Mouse (Mus musculus) kidney, postnatal 0 days (tissue): ENCODE results near the gene Nup210l. TPM values are rescaled to one million over a fixed set of nuclear protein-coding genes. Genes with fewer than 3 reads are reported as not detected.

Source experiments
- ATAC-seq: fragments of 200-750 bp; cut with Nextera tagmentation; replicated peaks from 2 replicates; pipeline ENCODE4 v1.8.0; 2017; ENCODE audit warnings: low read depth, moderate number of reproducible peaks, moderate TSS enrichment, moderate library complexity; ENCODE audit not compliant: low FRiP score
- DNase-seq: peaks from one replicate; pipeline ENCODE4 v3.0.0-alpha.2; 2016; ENCODE audit warnings: low spot score
- H3K27ac ChIP-seq: fragments of 300-500 bp; sonication (generic); 2 replicates; pipeline ENCODE4 v1.5.1; 2014; ENCODE audit warnings: mild to moderate bottlenecking
- H3K27me3 ChIP-seq: fragments of 300-500 bp; sonication (generic); 2 replicates; pipeline ENCODE4 v1.6.1; 2014; ENCODE audit warnings: low read length, mixed read lengths; ENCODE audit not compliant: insufficient read depth
- H3K36me3 ChIP-seq: fragments of 300-500 bp; sonication (generic); 2 replicates; pipeline ENCODE4 v1.6.1; 2014; ENCODE audit warnings: low read length, mixed read lengths; ENCODE audit not compliant: insufficient read depth
- H3K4me1 ChIP-seq: fragments of 300-500 bp; sonication (generic); replicated peaks from 2 replicates; pipeline ENCODE4 v1.6.1; 2014; ENCODE audit warnings: antibody characterized with exemption, low read length, mixed read lengths; ENCODE audit not compliant: insufficient read depth
- H3K4me2 ChIP-seq: fragments of 300-500 bp; sonication (generic); 2 replicates; pipeline ENCODE4 v1.6.1; 2014; ENCODE audit warnings: mild to moderate bottlenecking, low read length, moderate library complexity, mixed read lengths
- H3K4me3 ChIP-seq: fragments of 300-500 bp; sonication (generic); replicated peaks from 2 replicates; pipeline ENCODE4 v1.5.1; 2014; ENCODE audit warnings: low read depth, low read length
- H3K9ac ChIP-seq: fragments of 300-500 bp; sonication (generic); 2 replicates; pipeline ENCODE4 v1.6.1; 2014; ENCODE audit warnings: low read depth, low read length
- H3K9me3 ChIP-seq: fragments of 300-500 bp; sonication (generic); replicated peaks from 2 replicates; pipeline ENCODE4 v1.6.1; 2016; ENCODE audit warnings: low read length, inconsistent platforms, mixed read lengths
- CTCF ChIP-seq: IDR thresholded peaks from 2 replicates; pipeline ENCODE4 v1.5.1; 2016; ENCODE audit warnings: antibody characterized with exemption, low read depth, mild to moderate bottlenecking, moderate library complexity
- WGBS: fragments of 180-500 bp; shearing (Covaris S2); extraction: QIAGEN DNeasy Blood & Tissue Kit; methylation state at CpG from one replicate; pipeline ENCODE4 v1.1.7; 2014; 5-methylcytosine and 5-hydroxymethylcytosine counted together
- polyA plus RNA-seq: library from polyadenylated mRNA; unstranded; fragments of >200 nt; fragmentation: Nextera tagmentation; extraction: Ambion mirVana; gene quantifications from 2 replicates; pipeline ENCODE4 v1.2.1, GENCODE M21; 2015

Gene Nup210l
- polyA plus RNA-seq, 1 experiment from 2014 or later: 0.12 TPM

- no peak for DNase-seq
- WGBS: 86% methylated on average over 10 of the region's 10 CpGs
- H3K9me3 ChIP-seq: no peaks in the 10 kb centered on the region
- TF ChIP-seq CTCF: no peak
- no peak for ATAC-seq
- no peak overlapping the region for H3K4me3 ChIP-seq
- H3K4me1 ChIP-seq: no peaks in the 10 kb centered on the region
- H3K27me3 ChIP-seq: no peaks in the 10 kb centered on the region
- no peak overlapping the region for H3K27ac ChIP-seq
- no peak overlapping the region for H3K9ac ChIP-seq
- H3K36me3 ChIP-seq: 0 out of 2 replicates have a peak, but pooled peaks cover 2% of the 10 kb centered on the region
- no peak overlapping the region for H3K4me2 ChIP-seq
Observed at GRCm38 (mm10) chr3:90241669-90242358, 137.9 kb downstream of the Nup210l start.

GRCm38 (mm10) chr3:90242984-90243775 lies 139.2 kb downstream of the Nup210l start, which contains the start of gene Creb3l4:
Gene Creb3l4 (minus strand): TSS chr3:90243512.
- H3K9me3 ChIP-seq: no peaks in the 10 kb centered on the region
- H3K4me1 ChIP-seq: 0 out of 2 replicates have a peak, but pooled peaks cover 4% of the 10 kb centered on the region
- TF ChIP-seq CTCF: 0 out of 2 replicates have a peak, but pooled peaks have one; percentile 2
- WGBS: 5% methylated on average over 19 of the region's 19 CpGs
- H3K4me2 ChIP-seq: peak within 1 kb of the TSS; percentile 66
- DNase-seq (peak; percentile 91), ATAC-seq (peak; percentile 44; the same call in 1 of the 2 replicates)
- no peaks in the 10 kb centered on the region for H3K36me3 ChIP-seq
- peak within 1 kb of the TSS; percentile 29 for H3K4me3 ChIP-seq
- H3K9ac ChIP-seq: peak within 1 kb of the TSS; percentile 38; the same call in 1 of the 2 replicates
- peak within 1 kb of the TSS; percentile 52 for H3K27ac ChIP-seq
- no peaks in the 10 kb centered on the region for H3K27me3 ChIP-seq

GRCm38 (mm10) chr3:90245406-90245805 lies 141.5 kb downstream of the Nup210l start:
- Histone ChIP-seq H3K36me3 (no peaks in the 10 kb centered on the region), H3K4me2 (no peak overlapping the region), H3K9me3 (no peaks in the 10 kb centered on the region), H3K9ac (no peak overlapping the region), H3K27me3 (no peaks in the 10 kb centered on the region), H3K4me1 (0 out of 2 replicates have a peak, but pooled peaks cover 4% of the 10 kb centered on the region), H3K27ac (no peak overlapping the region), H3K4me3 (no peak overlapping the region)
- ATAC-seq: no peak
- TF ChIP-seq CTCF: no peak
- DNase-seq: no peak
- WGBS: 68% methylated on average over 2 of the region's 2 CpGs

- Histone ChIP-seq H3K4me2 (peak overlapping the region; percentile 70), H3K4me3 (peak overlapping the region; percentile 65), H3K36me3 (peaks cover 9% of the 10 kb centered on the region; the same call in 1 of the 2 replicates), H3K4me1 (0 out of 2 replicates have a peak, but pooled peaks cover 4% of the 10 kb centered on the region), H3K9me3 (no peaks in the 10 kb centered on the region), H3K27ac (peak overlapping the region; percentile 97), H3K27me3 (no peaks in the 10 kb centered on the region), H3K9ac (peak overlapping the region; percentile 62)
- no peak for DNase-seq
- 0% methylated on average over 3 of the region's 3 CpGs for WGBS
- no peak for TF ChIP-seq CTCF
- no peak; the same call in 1 of the 2 replicates for ATAC-seq
Observed at GRCm38 (mm10) chr3:90247630-90247959, 143.7 kb downstream of the Nup210l start.

- DNase-seq: peak; percentile 99
- under 1% methylated on average over 42 of the region's 44 CpGs for WGBS
- peak; percentile 93 for ATAC-seq
- Histone ChIP-seq H3K9ac (peak within 1 kb of the TSS; percentile 76), H3K27me3 (no peaks in the 10 kb centered on the region), H3K36me3 (peaks cover 9% of the 10 kb centered on the region; the same call in 1 of the 2 replicates), H3K27ac (peak within 1 kb of the TSS; percentile 97), H3K9me3 (no peaks in the 10 kb centered on the region), H3K4me3 (peak within 1 kb of the TSS; percentile 65), H3K4me1 (0 out of 2 replicates have a peak, but pooled peaks cover 4% of the 10 kb centered on the region), H3K4me2 (peak within 1 kb of the TSS; percentile 70)
- no peak for TF ChIP-seq CTCF
Observed at GRCm38 (mm10) chr3:90247960-90248745, 144.2 kb downstream of the Nup210l start, which contains the start of gene Slc39a1. Gene Slc39a1 (plus strand): TSS chr3:90248172.
